Mouse (Mus musculus) adrenal gland, adult 2 months (tissue): Measurements from ENCODE around the gene Samd10. TPM values are rescaled to one million over a fixed set of nuclear protein-coding genes. Genes with fewer than 3 reads are reported as not detected.

Experiments
- DNase-seq: peaks from one replicate; pipeline ENCODE4 v3.0.0; 2021
- microRNA-seq, 2 experiments: library from miRNA; unstranded; fragments of <30 nt; microRNA quantifications; one replicate each; pipeline ENCODE4 v1.2.0; 2021
- polyA plus RNA-seq: library from polyadenylated mRNA; depleted of rRNA; stranded (reverse); fragments of >200 nt; gene quantifications from 2 replicates; pipeline ENCODE4 v1.2.3, GENCODE M21; 2012; rRNA removed
- total RNA-seq, 2 experiments: library from RNA; stranded (reverse); gene quantifications; 2 replicates each; pipeline ENCODE4 v1.2.3; 2021

The Samd10 gene
- total and polyA plus RNA-seq, 3 experiments, result 9.6 to 41.0 (median 21.6) TPM

DNA sequence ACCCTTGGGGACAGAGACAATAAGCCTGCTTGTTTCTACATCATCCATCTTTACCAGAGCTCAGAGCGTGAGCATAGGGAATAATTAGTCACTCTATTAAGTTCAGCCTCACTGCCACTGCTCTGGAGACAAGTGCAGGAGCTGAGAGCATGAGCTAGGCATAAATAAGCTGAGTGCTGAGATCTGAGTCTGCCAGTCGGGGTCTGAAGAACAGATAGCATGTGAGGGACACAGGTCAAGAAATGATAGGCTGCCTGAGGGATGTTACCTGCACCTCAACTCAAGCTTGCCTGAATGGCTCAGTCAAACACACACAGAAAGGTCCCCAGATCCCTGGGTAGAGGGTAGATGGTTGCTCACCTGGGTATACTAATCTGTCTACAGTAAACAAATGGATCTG is 21.9 kb downstream of the Samd10 start:
- peak; percentile 0 for DNase-seq

GRCm38 (mm10) chr2:181576613-181577012 is 22.4 kb downstream of the Samd10 start:
- DNase-seq, result no peak

GRCm38 (mm10) chr2:181574921-181575545 is 24.0 kb downstream of the Samd10 start:
- no peak for DNase-seq

DNA sequence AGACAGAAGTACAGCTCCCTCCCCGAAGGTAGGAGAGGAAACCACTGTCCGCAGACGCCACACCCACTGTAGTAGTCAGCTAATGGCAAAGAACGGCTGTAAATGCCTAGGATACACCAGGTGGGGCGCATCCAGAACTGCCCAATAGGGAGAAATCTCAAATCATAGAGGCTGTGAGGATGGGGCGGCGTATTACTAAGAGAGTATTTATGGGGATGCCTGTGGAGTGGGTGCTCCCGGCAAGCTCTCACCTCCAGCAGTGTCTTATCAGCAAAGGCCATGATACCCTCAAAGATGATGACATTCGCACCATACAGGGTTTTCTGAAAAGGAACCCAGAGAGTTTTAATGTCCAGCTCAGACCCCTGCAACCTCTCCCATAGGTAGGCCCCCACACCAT is 25.1 kb downstream of the Samd10 start:
- DNase-seq, result peak; percentile 0

DNA sequence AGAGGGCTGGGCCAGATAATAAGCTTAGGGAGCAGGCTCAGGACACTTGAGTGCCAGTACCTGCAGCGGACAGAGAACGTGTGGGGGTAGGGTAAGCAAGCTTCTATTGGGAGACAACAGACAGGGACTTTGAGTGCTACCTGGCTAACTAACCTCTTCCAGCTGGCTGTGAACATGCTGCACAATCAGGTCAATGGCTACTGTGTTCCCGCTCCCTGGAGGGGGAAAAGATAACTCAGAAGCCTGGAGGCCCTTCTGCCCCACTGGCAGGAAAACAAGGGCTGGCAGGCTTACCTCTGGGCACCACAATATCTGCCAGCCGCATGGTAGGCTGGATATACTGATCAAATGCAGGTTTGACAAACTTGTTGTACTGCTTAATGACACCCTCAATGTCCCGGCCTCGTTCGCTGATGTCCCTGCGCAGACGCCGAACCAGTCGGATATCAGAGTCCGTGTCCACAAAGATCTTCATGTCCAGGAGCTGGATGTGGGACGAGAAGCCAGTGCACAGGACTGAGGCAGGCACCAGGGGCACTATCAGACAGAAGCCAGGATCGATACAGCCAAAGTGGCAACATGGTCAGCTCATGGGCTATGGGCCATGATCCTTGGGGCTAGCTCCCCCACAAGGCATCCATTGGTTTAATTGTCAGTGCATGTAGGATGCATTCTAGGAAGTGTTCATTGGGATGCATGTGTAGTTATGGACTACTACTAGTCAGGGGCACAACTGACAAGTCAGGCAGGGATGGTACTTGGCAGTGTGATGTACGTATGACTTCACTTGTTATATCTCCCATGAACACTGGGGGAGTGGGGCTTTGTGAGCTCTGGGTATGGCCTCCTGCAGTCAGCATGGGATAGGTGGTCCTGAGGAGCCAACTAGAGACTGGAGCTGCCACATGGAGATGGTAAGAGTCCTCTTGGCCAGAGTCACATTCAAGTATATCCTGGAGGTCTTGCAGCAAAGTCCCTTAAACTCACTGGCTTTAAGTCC is 25.8 kb downstream of the Samd10 start:
- peak; percentile 1 for DNase-seq

- DNase-seq, result no peak
Measured at GRCm38 (mm10) chr2:181571941-181572670, 26.9 kb downstream of the Samd10 start.

DNA sequence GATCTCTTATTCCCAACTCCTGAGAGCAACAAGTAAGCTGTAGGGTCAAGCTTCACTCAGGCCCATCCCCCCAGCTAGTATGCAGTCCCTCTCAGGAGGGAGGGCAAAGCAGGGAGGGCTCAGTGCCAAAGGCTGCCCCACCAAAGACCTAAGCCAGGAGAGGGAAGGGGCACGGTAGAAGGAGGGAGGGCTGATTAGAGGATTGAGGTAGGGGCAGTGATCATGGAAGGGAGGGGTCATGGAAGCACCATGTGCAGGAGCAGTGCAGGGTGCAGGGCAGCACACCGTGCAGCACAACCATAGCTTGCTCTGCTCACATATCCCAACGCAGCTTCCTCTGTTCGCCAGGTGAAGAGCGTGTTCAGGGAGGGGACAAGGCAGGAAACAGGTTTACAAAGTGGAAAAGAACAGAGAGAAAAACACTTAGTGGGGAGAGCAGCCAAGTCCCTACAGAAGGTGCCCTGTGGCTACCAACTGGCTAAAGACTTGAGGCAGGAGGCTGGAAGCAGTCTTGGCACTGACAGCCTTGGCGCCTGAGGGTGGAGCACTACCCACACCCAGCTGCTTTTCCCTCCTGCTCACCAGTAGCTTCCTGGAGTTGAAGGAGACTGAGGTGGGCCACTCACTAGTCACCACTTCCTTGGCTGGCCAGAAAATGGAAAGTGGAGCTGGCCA is 28.0 kb downstream of the Samd10 start:
- no peak for DNase-seq

DNA sequence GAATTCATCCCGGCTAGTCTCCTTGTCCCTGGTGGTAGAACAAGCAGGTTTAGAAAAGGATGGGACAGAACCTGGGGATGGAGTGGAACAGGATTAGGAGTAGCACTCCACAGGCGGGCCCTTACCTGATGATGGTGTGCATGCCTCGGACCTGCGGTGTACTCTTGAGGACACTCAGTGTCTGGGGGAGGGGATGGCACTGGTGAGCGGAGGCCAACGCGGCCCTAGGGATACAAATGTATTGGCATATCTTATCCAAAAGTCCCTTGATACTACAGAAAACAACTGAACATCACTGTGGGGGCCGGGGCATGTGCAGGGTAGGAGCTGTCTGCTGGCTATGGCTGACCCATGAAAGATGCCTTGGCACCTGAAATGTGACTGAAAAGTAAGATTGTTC is 28.6 kb downstream of the Samd10 start:
- DNase-seq, result no peak

GRCm38 (mm10) chr2:181569856-181570255 is 29.2 kb downstream of the Samd10 start:
- DNase-seq, result no peak

- no peak for DNase-seq
Measured at GRCm38 (mm10) chr2:181568272-181569008, 30.6 kb downstream of the Samd10 start.

- DNase-seq, result no peak
Measured at GRCm38 (mm10) chr2:181567338-181567737, 31.7 kb downstream of the Samd10 start.

DNA sequence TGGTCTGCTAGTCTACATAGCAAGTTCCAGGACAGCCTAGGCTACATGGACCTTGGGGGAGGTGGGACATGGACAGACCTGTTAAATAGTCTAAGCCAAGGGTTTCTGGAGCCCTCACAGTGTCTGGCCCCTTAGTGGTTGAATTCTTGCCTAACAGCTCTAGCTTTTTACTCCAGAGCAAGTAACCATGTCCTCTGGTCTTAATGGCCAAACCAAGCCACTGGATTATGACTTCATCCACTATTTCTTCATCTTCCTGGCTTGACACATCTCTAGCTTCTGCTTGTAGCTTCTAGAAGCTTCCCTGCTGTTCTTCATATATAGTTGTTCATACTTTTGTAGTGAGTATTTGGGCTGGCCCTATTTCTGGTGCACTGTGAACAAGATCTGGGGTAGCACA is 45.2 kb downstream of the Samd10 start:
- no peak for DNase-seq

- no peak for DNase-seq
Measured at GRCm38 (mm10) chr2:181550233-181550632, 48.8 kb downstream of the Samd10 start.

- DNase-seq, result no peak
Measured at GRCm38 (mm10) chr2:181548682-181549081, 50.3 kb downstream of the Samd10 start.

DNA sequence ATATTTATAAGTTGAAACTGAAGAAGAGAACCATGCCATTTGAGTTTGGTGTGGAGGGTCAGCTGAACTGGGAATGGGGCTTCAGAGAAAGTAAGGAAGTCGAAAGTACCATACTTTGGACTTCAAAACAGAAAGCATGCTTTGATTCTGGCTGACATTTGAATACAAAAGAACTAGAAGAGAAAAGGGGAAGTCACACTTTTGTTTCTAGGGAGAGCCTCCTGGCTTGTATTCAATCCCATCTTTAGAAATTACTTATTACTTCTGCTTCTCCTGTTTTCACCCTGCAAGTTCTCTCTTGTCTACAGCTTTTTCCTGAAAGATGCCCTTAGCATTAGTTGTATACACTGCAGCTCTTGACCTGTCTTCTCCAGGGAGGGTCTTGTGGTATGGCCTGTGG is 50.8 kb downstream of the Samd10 start:
- DNase-seq, result no peak

DNA sequence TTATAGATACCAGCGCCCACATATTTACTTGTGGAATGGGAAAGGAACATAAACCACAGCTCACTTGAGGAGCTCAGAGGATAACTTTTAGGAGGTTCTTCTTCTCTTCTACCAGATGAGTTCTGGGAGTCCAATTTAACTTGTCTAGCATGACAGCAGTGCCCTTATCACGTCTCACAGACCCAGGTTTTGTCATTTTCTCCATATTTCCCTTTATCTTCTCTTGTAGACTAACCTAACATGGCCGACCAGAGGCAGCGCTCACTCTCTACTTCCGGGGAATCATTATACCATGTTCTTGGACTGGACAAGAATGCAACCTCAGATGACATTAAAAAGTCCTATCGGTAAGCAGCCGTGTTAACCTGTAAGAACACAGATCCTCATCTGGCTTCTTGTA is 52.9 kb downstream of the Samd10 start:
- no peak for DNase-seq

Small RNA genes within 50 kb of the gene (microRNA-seq; reads per million reads assigned to microRNA genes)
- gene Mir7006, result 0 to 0.41 reads per million in 2 experiments

Other genes with a start within 250 kb of the Samd10 start
- gene Zgpat, start 234.3 kb downstream of the Samd10 start, total RNA-seq, result 10 to 100 TPM; 36.6 to 51.0 TPM
- gene Zgpat, start 234.3 kb downstream of the Samd10 start, polyA plus RNA-seq, result 33.8 and 34.5 TPM in 2 replicates
- gene Arfrp1, start 233.8 kb downstream of the Samd10 start, total RNA-seq, result 10 to 100 TPM; 44.0 to 46.2 TPM
- 14.8 and 19.5 TPM in 2 replicates for gene Arfrp1, start 233.8 kb downstream of the Samd10 start, polyA plus RNA-seq
- gene Lime1, start 219.1 kb downstream of the Samd10 start, total RNA-seq, result 10 to 100 TPM; 13.6 to 20.5 TPM
- 167 and 174 TPM in 2 replicates for gene Lime1, start 219.1 kb downstream of the Samd10 start, polyA plus RNA-seq
- 10 to 100 TPM in 1 of 2 experiments, 1 to 10 TPM in 1; 9.5 to 16.3 TPM for gene Zbtb46, start 139.8 kb downstream of the Samd10 start, total RNA-seq
- 6.0 and 6.2 TPM in 2 replicates for gene Zbtb46, start 139.8 kb downstream of the Samd10 start, polyA plus RNA-seq
- not detected for gene Abhd16b, start 106.0 kb downstream of the Samd10 start, total RNA-seq
- gene Abhd16b, start 106.0 kb downstream of the Samd10 start, polyA plus RNA-seq, result not detected in 2 replicates
- 100 to 1,000 TPM; 102 to 119 TPM for gene Tpd52l2, start 102.1 kb downstream of the Samd10 start, total RNA-seq
- gene Tpd52l2, start 102.1 kb downstream of the Samd10 start, polyA plus RNA-seq, result 24.0 and 25.2 TPM in 2 replicates
- 10 to 100 TPM; 92.3 to 96.0 TPM for gene Dnajc5, start 78.7 kb downstream of the Samd10 start, total RNA-seq
- gene Dnajc5, start 78.7 kb downstream of the Samd10 start, polyA plus RNA-seq, result 35.7 and 36.6 TPM in 2 replicates
- gene Uckl1, start 14.3 kb downstream of the Samd10 start, total RNA-seq, result 10 to 100 TPM; 64.9 to 73.6 TPM
- 165 and 170 TPM in 2 replicates for gene Uckl1, start 14.3 kb downstream of the Samd10 start, polyA plus RNA-seq
- gene Prpf6, start 7.3 kb downstream of the Samd10 start, total RNA-seq, result 10 to 100 TPM; 63.0 to 69.0 TPM
- 6.7 and 9.6 TPM in 2 replicates for gene Prpf6, start 7.3 kb downstream of the Samd10 start, polyA plus RNA-seq
- 10 to 100 TPM; 40.9 to 52.7 TPM for gene Zfp512b, start 6.4 kb downstream of the Samd10 start, total RNA-seq
- gene Zfp512b, start 6.4 kb downstream of the Samd10 start, polyA plus RNA-seq, result 69.2 and 72.6 TPM in 2 replicates
- gene Gm29797, start 57.8 kb upstream of the Samd10 start, total RNA-seq, result under 1 TPM in 1 of 2 experiments, not detected in 1; 0.55 TPM
- 0.47 TPM in 1 of 2 replicates, not detected in the other for gene Gm29797, start 57.8 kb upstream of the Samd10 start, polyA plus RNA-seq
- gene Sox18, start 72.4 kb upstream of the Samd10 start, total RNA-seq, result 10 to 100 TPM; 20.3 to 34.7 TPM
- gene Sox18, start 72.4 kb upstream of the Samd10 start, polyA plus RNA-seq, result 164 and 223 TPM in 2 replicates
- 1 to 10 TPM; 6.6 to 7.8 TPM for gene Tcea2, start 81.1 kb upstream of the Samd10 start, total RNA-seq
- gene Tcea2, start 81.1 kb upstream of the Samd10 start, polyA plus RNA-seq, result 10.1 and 10.6 TPM in 2 replicates
- 10 to 100 TPM; 21.4 to 31.1 TPM for gene Rgs19, start 94.8 kb upstream of the Samd10 start, total RNA-seq
- 61.2 and 67.3 TPM in 2 replicates for gene Rgs19, start 94.8 kb upstream of the Samd10 start, polyA plus RNA-seq
- not detected for gene Lkaaear1, start 99.2 kb upstream of the Samd10 start, total RNA-seq
- gene Lkaaear1, start 99.2 kb upstream of the Samd10 start, polyA plus RNA-seq, result not detected in 2 replicates
- 1 to 10 TPM; 1.0 to 3.7 TPM for gene Oprl1, start 115.8 kb upstream of the Samd10 start, total RNA-seq
- 1.3 and 1.6 TPM in 2 replicates for gene Oprl1, start 115.8 kb upstream of the Samd10 start, polyA plus RNA-seq
- gene Myt1, start 164.1 kb upstream of the Samd10 start, total RNA-seq, result 1 to 10 TPM; 2.6 to 5.0 TPM
- 0.91 and 0.99 TPM in 2 replicates for gene Myt1, start 164.1 kb upstream of the Samd10 start, polyA plus RNA-seq
- gene Pcmtd2, start 238.6 kb upstream of the Samd10 start, total RNA-seq, result 10 to 100 TPM; 48.0 to 69.7 TPM
- 18.3 and 21.5 TPM in 2 replicates for gene Pcmtd2, start 238.6 kb upstream of the Samd10 start, polyA plus RNA-seq